Mouse (Mus musculus) myocyte (in vitro differentiated cells): ENCODE results near the gene Pigt.

Source experiments
- E2F4 ChIP-seq: IDR thresholded peaks from one replicate; pipeline ENCODE4 v1.6.1; 2011; ENCODE audit warnings: mild to moderate bottlenecking, control low read depth, moderate library complexity; ENCODE audit not compliant: insufficient read depth
- MAX ChIP-seq: IDR thresholded peaks from one replicate; pipeline ENCODE4 v1.6.1; 2011; ENCODE audit warnings: low read depth, mild to moderate bottlenecking, control low read depth
- POLR2A ChIP-seq: IDR thresholded peaks from one replicate; pipeline ENCODE4 v1.6.1; 2011; ENCODE audit warnings: low read depth, mild to moderate bottlenecking, control low read depth, moderate library complexity; ENCODE audit not compliant: insufficient read length
- REST ChIP-seq: IDR thresholded peaks from one replicate; pipeline ENCODE4 v1.6.1; 2011; ENCODE audit warnings: mild to moderate bottlenecking, control low read depth, moderate library complexity; ENCODE audit not compliant: insufficient read depth, insufficient read length

DNA sequence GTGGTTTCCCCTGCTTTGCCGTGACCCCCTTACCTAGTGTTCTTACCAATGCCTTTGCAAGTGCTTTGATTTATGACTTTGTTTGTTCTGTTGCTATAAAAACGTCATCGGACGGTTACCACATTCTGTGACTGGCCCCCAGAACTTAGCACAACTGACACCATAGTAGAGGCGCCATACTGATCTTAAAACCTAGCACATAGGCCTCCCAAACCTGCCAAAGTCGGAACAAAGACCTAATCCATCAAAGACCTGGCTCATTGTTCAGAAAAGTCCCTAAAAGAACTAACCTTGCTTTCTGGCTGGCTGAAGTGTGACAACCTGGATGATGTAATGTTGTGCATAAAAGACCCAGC, 21.8 kb downstream of the Pigt start:
- TF ChIP-seq MAX (no peak), POLR2A (no peak), REST (no peak), E2F4 (no peak)
